Mouse (Mus musculus) gastrocnemius, postnatal 10 days (tissue): ENCODE measurements around the gene Rrp15. TPM values are rescaled to one million over a fixed set of nuclear protein-coding genes. Genes with fewer than 3 reads are reported as not detected.

Source experiments
- DNase-seq: peaks from one replicate; pipeline ENCODE4 v3.0.0; 2021; ENCODE audit warnings: mixed read lengths
- total RNA-seq, 2 experiments: library from RNA; stranded (reverse); gene quantifications; 2 replicates each; pipeline ENCODE4 v1.2.3; 2021

Rrp15 gene
- total RNA-seq, 2 experiments from 2014 or later = 15.9 to 18.2 TPM

GRCm38 (mm10) chr1:186673166-186673565 is 76.0 kb downstream of the Rrp15 start:
- no peak for DNase-seq

Other genes starting within 250 kb of the Rrp15 start
- 10 to 100 TPM; 28.4 to 38.7 TPM for gene Tgfb2, start 43.4 kb downstream of the Rrp15 start, total RNA-seq
- gene D1Pas1, start 218.1 kb upstream of the Rrp15 start, total RNA-seq = not detected